Comparison of ENCODE assay signal across 7 mouse cellular contexts in genomic region chr4:120404247-120404646, GRCm38 (mm10). TPM values are rescaled to one million over a fixed set of nuclear protein-coding genes. Genes with fewer than 3 reads are reported as not detected.
A peak's percentile ranks its signal among the peaks of the same experiment; 100 is the strongest.
DNase-seq lines count a peak whose midpoint lies in the region; ATAC-seq and TF ChIP-seq lines count a peak whose summit lies in the region.

No protein-coding gene starts in this region.

- H3K4me3 ChIP-seq in kidney, embryonic 14.5 days (ENCODE audit: low read length): no peak overlapping the region; the same call in 1 of the 2 replicates
- peak overlapping the region; percentile 94; the same call in 1 of the 2 replicates for H3K4me3 ChIP-seq in E14TG2a.4 (replicated peaks; ENCODE audit: low read length)
- peak overlapping the region; percentile 56 for H3K4me3 ChIP-seq in brown adipose tissue, adult 24 weeks (ENCODE audit: insufficient read depth, low read depth, low read length)
- peak overlapping the region; percentile 92; the same call in 1 of the 2 replicates for H3K4me3 ChIP-seq in liver, embryonic 13.5 days (replicated peaks)

- ATAC-seq in kidney, embryonic 14.5 days (ENCODE audit: low FRiP score, low TSS enrichment): no peak
- no peak for ATAC-seq in liver, embryonic 13.5 days (ENCODE audit: low read depth)

- peak overlapping the region; percentile 37; the same call in 1 of the 2 replicates for H3K27ac ChIP-seq in kidney, embryonic 14.5 days (ENCODE audit: low read depth, low read length)
- no peak overlapping the region for H3K27ac ChIP-seq in brown adipose tissue, adult 24 weeks (replicated peaks; ENCODE audit: low read depth, low read length)
- H3K27ac ChIP-seq in liver, embryonic 13.5 days: no peak overlapping the region

- H3K9ac ChIP-seq in kidney, embryonic 14.5 days (ENCODE audit: low read depth, low read length): peak overlapping the region; percentile 97; the same call in 1 of the 2 replicates
- H3K9ac ChIP-seq in liver, embryonic 13.5 days: 0 out of 2 replicates have a peak overlapping the region, but pooled peaks have one; percentile 94

- H3K27me3 ChIP-seq in kidney, embryonic 14.5 days (ENCODE audit: control insufficient read depth, insufficient read depth, low read length): no peaks in the 10 kb centered on the region
- peaks cover 33% of the 10 kb centered on the region for H3K27me3 ChIP-seq in E14TG2a.4 (ENCODE audit: insufficient read depth, low read length)
- H3K27me3 ChIP-seq in liver, embryonic 13.5 days: no peaks in the 10 kb centered on the region

- no peaks in the 10 kb centered on the region for H3K9me3 ChIP-seq in kidney, embryonic 14.5 days (ENCODE audit: control insufficient read depth, low read length)
- H3K9me3 ChIP-seq in E14TG2a.4 (ENCODE audit: low read length): no peaks in the 10 kb centered on the region
- H3K9me3 ChIP-seq in liver, embryonic 13.5 days (replicated peaks): no peaks in the 10 kb centered on the region

- H3K36me3 ChIP-seq in kidney, embryonic 14.5 days (ENCODE audit: control insufficient read depth, insufficient read depth, low read length): no peaks in the 10 kb centered on the region
- H3K36me3 ChIP-seq in E14TG2a.4 (ENCODE audit: insufficient read depth, low read length): no peaks in the 10 kb centered on the region
- no peaks in the 10 kb centered on the region for H3K36me3 ChIP-seq in liver, embryonic 13.5 days

- peaks cover 12% of the 10 kb centered on the region; the same call in 1 of the 2 replicates for H3K4me1 ChIP-seq in kidney, embryonic 14.5 days (ENCODE audit: control insufficient read depth, insufficient read depth, low read length)
- H3K4me1 ChIP-seq in E14TG2a.4 (replicated peaks; ENCODE audit: low read depth, low read length): peaks cover 36% of the 10 kb centered on the region
- H3K4me1 ChIP-seq in brown adipose tissue, adult 24 weeks (ENCODE audit: control insufficient read depth, insufficient read depth, insufficient read length, low read length): no peaks in the 10 kb centered on the region
- H3K4me1 ChIP-seq in liver, embryonic 13.5 days (replicated peaks): peaks cover 61% of the 10 kb centered on the region

- H3K4me2 ChIP-seq in kidney, embryonic 14.5 days (replicated peaks; ENCODE audit: low read depth, low read length): peak overlapping the region; percentile 49
- H3K4me2 ChIP-seq in liver, embryonic 13.5 days: peak overlapping the region; percentile 77

- TF ChIP-seq CTCF in E14TG2a.4 (conservative IDR thresholded peaks at IDR 0.05; ENCODE audit: low read length): no peak

- DNase-seq in kidney, postnatal 14 days: no peak
- no peak for DNase-seq in liver, embryonic 13.5 days
- no peak for DNase-seq in thymus, postnatal 36 days
- DNase-seq in left cerebral cortex, adult 11 months (ENCODE audit: low spot score): no peak

RNA-seq across cellular contexts. Expression of gene Scmh1, which starts 0.8 kb away (rescaled TPM):
- 32.8 and 50.0 TPM in 2 replicates for polyA plus RNA-seq in kidney, embryonic 14.5 days (2014; fragmentation: Nextera tagmentation; extraction: Ambion mirVana)
- 7.6 and 10.3 TPM in 2 replicates for polyA plus RNA-seq in brown adipose tissue, adult 24 weeks (2012; ENCODE audit: insufficient read depth, insufficient read length, missing spikeins)
- polyA plus RNA-seq in liver, embryonic 13.5 days (2015; fragmentation: Nextera tagmentation; extraction: Ambion mirVana): 12.8 and 13.3 TPM in 2 replicates
